Mouse (Mus musculus) liver, embryonic 15.5 days (tissue): ENCODE results near the gene Vamp5. TPM values are rescaled to one million over a fixed set of nuclear protein-coding genes. Genes with fewer than 3 reads are reported as not detected.

Experiments used
- ATAC-seq: fragments of 200-750 bp; cut with Nextera tagmentation; 2 replicates; pipeline ENCODE4 v1.8.0; 2017; ENCODE audit warnings: moderate number of reproducible peaks, mild to moderate bottlenecking, moderate library complexity; ENCODE audit not compliant: insufficient read depth
- H3K27ac ChIP-seq: fragments of 300-500 bp; sonication (generic); replicated peaks from 2 replicates; pipeline ENCODE4 v1.5.1; 2015; ENCODE audit warnings: mild to moderate bottlenecking, inconsistent platforms
- H3K27me3 ChIP-seq: fragments of 300-500 bp; sonication (generic); 2 replicates; pipeline ENCODE4 v1.6.1; 2015; ENCODE audit warnings: mild to moderate bottlenecking, inconsistent platforms
- H3K36me3 ChIP-seq: fragments of 300-500 bp; sonication (generic); replicated peaks from 2 replicates; pipeline ENCODE4 v1.6.1; 2015; ENCODE audit warnings: moderate library complexity, mild to moderate bottlenecking, inconsistent platforms
- H3K4me1 ChIP-seq: fragments of 300-500 bp; sonication (generic); replicated peaks from 2 replicates; pipeline ENCODE4 v1.6.1; 2015; ENCODE audit warnings: inconsistent platforms
- H3K4me2 ChIP-seq: fragments of 300-500 bp; sonication (generic); 2 replicates; pipeline ENCODE4 v1.6.1; 2015; ENCODE audit warnings: moderate library complexity, mild to moderate bottlenecking, inconsistent platforms
- H3K4me3 ChIP-seq: fragments of 300-500 bp; sonication (generic); replicated peaks from 2 replicates; pipeline ENCODE4 v1.5.1; 2015; ENCODE audit warnings: mild to moderate bottlenecking, inconsistent platforms
- H3K9ac ChIP-seq: fragments of 300-500 bp; sonication (generic); 2 replicates; pipeline ENCODE4 v1.6.1; 2015; ENCODE audit warnings: moderate library complexity, mild to moderate bottlenecking, inconsistent platforms
- H3K9me3 ChIP-seq: fragments of 300-500 bp; sonication (generic); replicated peaks from 2 replicates; pipeline ENCODE4 v1.6.1; 2016; ENCODE audit warnings: inconsistent platforms
- WGBS: fragments of 180-500 bp; shearing (Covaris S2); methylation state at CpG from one replicate; pipeline ENCODE4 v1.1.7; 2015; ENCODE audit warnings: mixed read lengths; ENCODE audit not compliant: insufficient replicate concordance; 5-methylcytosine and 5-hydroxymethylcytosine counted together
- polyA plus RNA-seq: library from polyadenylated mRNA; unstranded; fragments of >200 nt; fragmentation: Nextera tagmentation; extraction: Ambion mirVana; gene quantifications from 2 replicates; pipeline ENCODE4 v1.2.1, GENCODE M21; 2015

Gene Vamp5
- polyA plus RNA-seq, 1 experiment from 2014 or later = 67.1 TPM

DNA sequence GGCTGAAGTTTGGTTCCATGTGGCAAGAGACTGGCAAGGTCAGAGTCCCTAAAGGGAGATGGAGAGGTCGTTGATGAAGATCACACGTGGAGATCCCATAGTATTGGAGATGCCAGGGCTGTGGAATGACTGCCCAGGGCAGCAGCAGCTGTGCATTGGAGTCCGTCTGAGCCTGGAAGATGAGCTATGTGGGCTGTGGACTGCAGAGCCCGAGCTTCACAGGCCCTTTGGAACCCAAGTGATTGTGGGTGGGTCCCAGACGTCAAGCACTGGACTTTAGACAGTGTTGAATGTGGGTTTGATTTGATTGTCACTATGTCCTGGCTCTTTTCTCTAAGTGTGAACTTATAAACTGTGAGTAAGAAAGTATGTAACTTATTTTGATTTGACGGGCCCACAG lies 15.3 kb downstream of the Vamp5 start:
- ATAC-seq = no peak
- WGBS = 40% methylated on average over 6 of the region's 6 CpGs

DNA sequence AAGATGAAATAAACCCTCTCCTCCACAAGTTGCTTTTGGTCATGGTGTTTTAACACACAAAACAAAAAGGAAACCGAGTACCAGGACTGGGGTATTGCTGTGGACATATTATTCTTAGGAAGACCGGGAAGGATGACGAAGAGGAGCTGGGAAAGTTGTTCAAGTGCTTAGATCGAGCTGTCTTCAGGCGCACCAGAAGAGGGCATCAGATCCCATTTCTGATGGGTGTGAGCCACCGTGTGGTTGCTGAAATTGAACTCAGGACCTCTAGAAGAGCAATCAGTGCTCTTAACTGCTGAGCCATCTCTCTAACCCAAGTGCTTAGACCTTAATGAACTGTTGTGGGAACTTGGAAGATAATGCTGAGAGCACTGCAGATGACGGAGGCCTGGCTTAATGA lies 16.3 kb downstream of the Vamp5 start:
- no peaks in the 10 kb centered on the region for H3K9me3 ChIP-seq
- no peak overlapping the region for H3K4me2 ChIP-seq
- H3K27me3 ChIP-seq = no peaks in the 10 kb centered on the region
- H3K4me3 ChIP-seq = no peak overlapping the region
- H3K9ac ChIP-seq = no peak overlapping the region
- H3K4me1 ChIP-seq = peaks cover 46% of the 10 kb centered on the region
- WGBS = 36% methylated on average over 7 of the region's 7 CpGs
- no peak for ATAC-seq
- no peak overlapping the region for H3K27ac ChIP-seq
- H3K36me3 ChIP-seq = peaks cover 30% of the 10 kb centered on the region

More for the DNA sequence above, 15.3 kb downstream of the Vamp5 start:
- Histone ChIP-seq H3K9ac (no peak overlapping the region), H3K4me2 (no peak overlapping the region), H3K27ac (no peak overlapping the region), H3K9me3 (no peaks in the 10 kb centered on the region), H3K4me3 (no peak overlapping the region), H3K4me1 (peaks cover 42% of the 10 kb centered on the region), H3K27me3 (no peaks in the 10 kb centered on the region), H3K36me3 (peaks cover 24% of the 10 kb centered on the region)

DNA sequence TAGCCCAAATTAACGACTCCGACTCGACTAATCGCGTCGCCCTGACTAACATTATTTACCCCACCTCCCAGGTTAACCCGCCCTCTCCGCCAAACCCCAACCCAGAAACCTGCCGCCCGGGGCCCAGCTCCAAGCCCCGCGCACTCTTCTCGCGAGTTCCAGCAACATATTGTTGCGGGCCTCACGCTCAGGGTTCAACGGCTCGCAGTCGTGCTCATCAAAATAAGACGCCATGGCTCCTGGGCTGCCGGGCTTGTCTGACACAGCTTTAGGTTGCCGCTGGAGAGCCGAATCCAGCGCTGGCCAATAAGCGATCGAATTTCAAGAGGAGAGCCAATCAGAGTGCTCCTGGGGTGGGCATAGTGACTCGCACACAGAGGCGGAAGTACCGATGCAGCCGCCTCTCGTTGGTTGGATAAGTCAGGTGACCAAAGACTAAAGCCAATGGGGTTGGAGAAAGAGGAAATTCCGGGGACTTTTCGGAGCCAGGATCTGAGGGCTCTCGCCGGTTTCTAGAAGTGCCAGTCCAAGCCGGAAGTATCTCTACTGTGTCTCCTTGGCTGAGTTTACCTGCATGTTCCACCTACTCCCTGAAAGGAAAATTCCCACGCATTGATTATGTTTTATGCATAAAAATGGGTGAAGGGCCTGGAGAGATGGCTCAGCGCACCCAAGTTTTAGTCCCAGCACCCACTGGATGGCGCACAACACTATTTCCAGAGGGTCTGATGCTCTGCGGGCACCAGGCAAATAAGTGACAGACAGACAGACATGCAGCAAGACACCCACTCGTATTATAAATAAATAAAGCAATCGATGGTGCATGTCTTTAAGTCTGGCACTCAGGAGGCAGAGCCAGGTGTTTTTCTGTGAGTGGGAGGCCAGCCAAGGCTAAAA lies 17.9 kb downstream of the Vamp5 start:
- Histone ChIP-seq H3K27me3 (peaks cover under 1% of the 10 kb centered on the region; the same call in 1 of the 2 replicates), H3K4me1 (peaks cover 62% of the 10 kb centered on the region), H3K36me3 (peaks cover 36% of the 10 kb centered on the region), H3K9ac (peak overlapping the region; percentile 73), H3K4me3 (peak overlapping the region; percentile 70), H3K9me3 (no peaks in the 10 kb centered on the region), H3K4me2 (peak overlapping the region; percentile 83), H3K27ac (peak overlapping the region; percentile 91)
- 0% methylated on average over 42 of the region's 42 CpGs for WGBS
- peak; percentile 95 for ATAC-seq

DNA sequence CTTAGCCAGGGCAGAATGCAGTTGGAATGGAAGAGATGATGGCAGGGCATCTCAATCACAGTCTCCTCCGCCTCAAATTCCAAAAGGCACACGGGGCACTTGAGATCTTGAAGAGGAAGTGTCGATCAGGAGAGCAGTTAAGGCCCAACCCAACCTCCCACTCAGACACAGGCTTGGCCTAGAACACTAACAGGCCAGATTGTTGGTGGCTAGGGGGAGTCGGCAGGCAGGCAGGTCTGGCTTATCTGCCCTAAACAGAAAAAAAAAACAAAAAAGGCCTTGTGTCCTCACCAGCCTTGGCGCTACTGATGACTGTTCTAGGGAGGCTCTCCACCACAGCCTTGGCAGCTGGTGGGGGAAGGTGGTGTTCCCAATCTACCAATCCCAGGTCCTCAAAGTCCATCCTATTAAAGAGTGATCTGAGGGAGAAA lies 19.1 kb downstream of the Vamp5 start:
- Histone ChIP-seq H3K9me3 (no peaks in the 10 kb centered on the region), H3K27me3 (peaks cover 13% of the 10 kb centered on the region), H3K4me2 (peak overlapping the region; percentile 79), H3K4me3 (peak overlapping the region; percentile 70), H3K27ac (peak overlapping the region; percentile 91), H3K9ac (peak overlapping the region; percentile 73), H3K36me3 (peaks cover 43% of the 10 kb centered on the region), H3K4me1 (peaks cover 74% of the 10 kb centered on the region)
- 14% methylated on average over 5 of the region's 5 CpGs for WGBS
- no peak for ATAC-seq

DNA sequence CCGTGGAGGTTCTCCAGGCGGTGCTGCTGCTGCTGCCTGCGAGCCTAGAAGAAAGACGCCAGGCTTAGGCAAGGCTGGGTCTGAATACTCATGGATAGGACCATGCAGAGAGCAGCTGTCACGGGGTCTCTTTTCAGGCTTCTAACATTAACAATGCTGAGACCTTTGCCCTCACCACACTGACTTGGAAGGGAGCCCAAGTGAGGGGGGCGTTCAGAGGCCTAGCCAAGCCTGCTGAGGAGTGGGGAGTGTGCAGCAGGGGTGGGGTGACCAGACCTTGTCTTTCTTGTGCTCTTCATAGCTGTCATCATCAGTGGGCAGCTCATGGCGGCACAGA lies 19.7 kb downstream of the Vamp5 start:
- 67% methylated on average over 7 of the region's 7 CpGs for WGBS
- Histone ChIP-seq H3K9me3 (no peaks in the 10 kb centered on the region), H3K4me2 (peak overlapping the region; percentile 79), H3K27ac (peak overlapping the region; percentile 91), H3K4me1 (peaks cover 78% of the 10 kb centered on the region), H3K4me3 (peak overlapping the region; percentile 70), H3K27me3 (peaks cover 19% of the 10 kb centered on the region), H3K36me3 (peaks cover 44% of the 10 kb centered on the region), H3K9ac (no peak overlapping the region)
- ATAC-seq = no peak

DNA sequence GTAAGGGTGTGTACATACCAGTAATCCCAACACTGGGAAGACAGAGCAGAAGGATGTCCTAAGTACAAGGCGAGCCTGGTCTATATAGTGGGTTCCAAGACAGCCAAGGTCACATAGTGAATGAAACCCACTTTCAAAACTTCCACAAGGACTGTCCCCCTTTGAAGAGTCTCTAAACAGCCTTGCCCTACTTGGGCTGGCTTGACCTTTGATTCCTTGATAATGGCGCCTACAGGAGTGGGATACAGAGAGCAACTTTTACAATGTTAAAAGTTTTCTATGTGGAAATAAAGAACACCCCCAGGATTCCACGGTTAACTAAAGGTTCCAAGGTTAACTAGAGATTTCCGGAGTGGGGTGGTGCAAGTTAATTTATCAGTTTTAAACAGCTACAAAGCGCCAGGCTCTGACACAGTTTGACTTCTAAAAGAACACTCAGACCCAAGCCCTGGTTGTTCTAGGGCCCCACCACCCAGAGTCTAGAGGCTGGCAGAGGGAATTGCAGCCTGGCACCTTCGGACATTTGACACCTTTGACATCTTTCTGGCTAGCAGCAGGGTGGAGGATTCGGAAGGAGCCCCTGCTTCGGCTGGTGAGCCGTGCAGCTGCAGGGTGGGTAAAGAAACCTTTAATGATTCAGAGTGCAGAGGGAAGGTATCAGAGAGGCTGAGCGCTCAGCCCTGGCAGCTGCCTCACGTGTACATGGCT lies 20.2 kb downstream of the Vamp5 start:
- Histone ChIP-seq H3K9ac (no peak overlapping the region), H3K4me1 (peaks cover 83% of the 10 kb centered on the region), H3K27me3 (peaks cover 24% of the 10 kb centered on the region), H3K4me2 (peak overlapping the region; percentile 79), H3K4me3 (peak overlapping the region; percentile 70), H3K27ac (peak overlapping the region; percentile 91), H3K9me3 (no peaks in the 10 kb centered on the region), H3K36me3 (peaks cover 44% of the 10 kb centered on the region)
- WGBS = 76% methylated on average over 11 of the region's 11 CpGs
- no peak for ATAC-seq

DNA sequence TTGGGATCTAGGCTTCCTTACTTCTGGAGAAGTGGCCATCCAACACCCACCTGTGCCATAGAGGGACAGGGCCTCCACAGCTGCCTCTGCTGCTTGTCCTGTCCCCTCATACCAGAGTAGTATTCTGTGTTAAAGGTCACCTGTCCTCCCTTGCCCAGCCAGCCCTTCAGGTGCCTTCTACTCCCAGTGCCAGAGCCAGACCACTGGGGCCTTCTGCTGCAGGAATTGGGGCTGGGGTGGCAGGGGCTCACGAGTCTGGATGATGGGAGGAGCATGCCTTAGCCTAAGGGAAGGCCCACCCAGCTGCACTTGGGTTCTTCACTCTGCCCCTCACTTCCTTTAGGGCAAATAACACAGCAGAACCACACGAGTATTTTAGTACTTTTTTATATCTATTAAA lies 20.9 kb downstream of the Vamp5 start:
- 72% methylated on average over 2 of the region's 2 CpGs for WGBS
- no peak overlapping the region for H3K4me3 ChIP-seq
- no peak overlapping the region for H3K4me2 ChIP-seq
- H3K36me3 ChIP-seq = peaks cover 44% of the 10 kb centered on the region
- H3K9ac ChIP-seq = no peak overlapping the region
- no peak for ATAC-seq
- no peak overlapping the region for H3K27ac ChIP-seq
- peaks cover 31% of the 10 kb centered on the region for H3K27me3 ChIP-seq
- no peaks in the 10 kb centered on the region for H3K9me3 ChIP-seq
- H3K4me1 ChIP-seq = peaks cover 89% of the 10 kb centered on the region

DNA sequence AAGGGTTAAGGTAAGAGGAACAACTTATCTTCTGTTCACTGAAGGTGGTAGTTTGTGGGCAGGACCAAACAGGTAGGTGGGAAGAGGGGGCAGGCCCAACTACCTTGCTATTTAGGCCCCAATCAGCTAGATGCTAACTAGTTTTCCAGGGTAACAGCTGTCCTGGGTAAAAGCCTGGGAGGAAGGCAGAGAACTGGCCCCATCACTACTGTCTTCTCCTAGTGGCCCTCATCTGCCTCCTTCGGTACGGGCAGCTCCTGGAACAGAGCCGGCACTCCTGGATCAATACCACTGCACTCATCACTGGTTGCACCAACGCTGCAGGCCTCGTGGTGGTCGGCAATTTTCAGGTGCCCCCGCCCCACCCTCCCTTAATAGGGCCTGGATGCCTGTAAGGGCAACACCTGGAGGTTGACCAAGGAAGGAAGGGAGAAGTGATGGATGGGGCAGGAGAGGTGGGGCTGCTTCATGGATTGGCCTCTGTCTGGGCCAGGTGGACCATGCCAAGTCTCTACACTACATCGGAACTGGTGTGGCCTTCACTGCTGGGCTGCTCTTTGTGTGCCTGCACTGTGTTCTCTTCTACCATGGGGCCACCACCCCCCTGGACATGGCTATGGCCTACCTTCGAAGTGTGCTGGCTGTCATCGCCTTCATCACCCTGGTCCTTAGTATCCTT lies 22.0 kb downstream of the Vamp5 start:
- Histone ChIP-seq H3K36me3 (peaks cover 44% of the 10 kb centered on the region), H3K27me3 (peaks cover 42% of the 10 kb centered on the region), H3K9me3 (no peaks in the 10 kb centered on the region), H3K4me3 (no peak overlapping the region), H3K27ac (no peak overlapping the region), H3K4me2 (peak overlapping the region; percentile 71), H3K4me1 (peaks cover 82% of the 10 kb centered on the region), H3K9ac (no peak overlapping the region)
- WGBS = 81% methylated on average over 10 of the region's 10 CpGs
- no peak for ATAC-seq

DNA sequence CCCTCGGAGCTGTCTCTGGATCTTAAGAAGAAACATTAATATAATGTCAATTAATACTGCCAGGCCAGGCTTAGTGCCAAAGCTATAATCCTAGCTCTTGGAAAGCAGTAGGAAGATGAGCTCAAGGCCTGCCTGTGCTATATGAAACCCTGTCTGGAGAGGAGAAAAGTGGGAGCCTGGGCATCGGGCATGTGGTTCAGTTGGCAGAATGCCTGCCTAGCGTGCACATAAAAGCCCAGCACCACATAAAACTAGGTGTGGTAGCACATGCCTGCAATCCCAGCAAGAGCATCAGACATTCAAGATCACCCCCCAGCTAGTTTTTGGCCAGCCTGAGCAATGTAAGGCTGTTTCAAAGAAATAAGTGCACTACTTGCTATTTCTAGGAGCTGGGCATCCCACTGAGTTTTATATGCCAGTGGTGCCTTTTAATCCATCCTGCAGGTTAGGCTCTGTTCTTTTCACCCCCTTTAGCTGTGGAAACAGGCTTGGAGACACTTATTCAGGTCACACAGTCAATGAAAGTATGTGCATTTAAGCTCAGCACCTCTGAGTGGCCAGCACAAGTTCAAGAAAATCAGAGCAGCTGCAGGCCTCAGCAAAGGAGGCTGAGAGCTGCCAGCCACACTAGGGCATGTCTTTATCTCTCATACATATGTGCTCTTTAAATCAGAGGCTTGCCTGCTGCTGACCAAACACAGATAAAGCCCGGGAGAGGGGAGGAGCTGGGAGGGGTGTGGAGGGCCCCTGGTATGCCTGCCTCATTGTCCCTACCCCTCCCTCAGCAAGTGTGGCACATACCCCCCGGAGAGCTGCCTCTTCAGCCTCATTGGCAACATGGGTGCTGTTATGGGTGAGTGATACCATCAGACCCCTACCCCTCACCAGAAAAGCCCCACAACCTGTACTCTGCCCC lies 22.8 kb downstream of the Vamp5 start:
- WGBS = 50% methylated on average over 5 of the region's 5 CpGs
- peaks cover 45% of the 10 kb centered on the region for H3K27me3 ChIP-seq
- peaks cover 79% of the 10 kb centered on the region for H3K4me1 ChIP-seq
- no peak overlapping the region for H3K9ac ChIP-seq
- H3K4me3 ChIP-seq = no peak overlapping the region
- no peak overlapping the region for H3K27ac ChIP-seq
- H3K9me3 ChIP-seq = no peaks in the 10 kb centered on the region
- peak; percentile 20 for ATAC-seq
- H3K36me3 ChIP-seq = peaks cover 44% of the 10 kb centered on the region
- peak overlapping the region; percentile 71 for H3K4me2 ChIP-seq

DNA sequence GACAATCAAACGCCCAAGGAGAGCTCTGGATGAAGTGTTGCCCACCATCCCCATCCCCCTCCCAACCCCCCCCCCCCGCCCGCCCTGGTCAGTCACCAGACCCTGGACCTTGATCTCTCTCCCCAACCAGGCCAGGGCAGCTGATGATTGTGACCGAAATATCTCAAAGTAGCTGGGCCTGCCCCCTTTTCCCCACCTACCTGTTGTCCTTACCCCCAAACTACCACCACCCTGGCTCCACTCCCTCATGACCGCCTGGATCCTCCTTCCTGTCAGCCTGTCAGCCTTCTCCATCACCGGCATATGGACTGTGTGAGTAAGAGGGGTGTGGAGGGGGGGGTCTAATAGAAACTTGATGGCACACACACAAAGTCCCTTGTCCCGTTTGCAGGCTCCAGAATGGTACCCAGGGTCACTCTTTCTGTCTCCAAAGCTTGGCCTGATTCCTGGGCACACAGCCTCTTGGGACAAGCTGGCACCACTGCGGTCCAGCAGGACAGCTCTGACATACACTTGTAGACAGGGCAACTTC lies 24.2 kb downstream of the Vamp5 start:
- H3K4me3 ChIP-seq = peak overlapping the region; percentile 59
- WGBS = 53% methylated on average over 8 of the region's 8 CpGs
- H3K9ac ChIP-seq = peak overlapping the region; percentile 52; the same call in 1 of the 2 replicates
- H3K4me2 ChIP-seq = peak overlapping the region; percentile 71
- H3K4me1 ChIP-seq = peaks cover 84% of the 10 kb centered on the region
- peaks cover 45% of the 10 kb centered on the region for H3K36me3 ChIP-seq
- peaks cover 45% of the 10 kb centered on the region for H3K27me3 ChIP-seq
- H3K27ac ChIP-seq = peak overlapping the region; percentile 61; the same call in 1 of the 2 replicates
- H3K9me3 ChIP-seq = no peaks in the 10 kb centered on the region
- ATAC-seq = peak; percentile 4; the same call in 1 of the 2 replicates
